Mouse (Mus musculus) hindbrain, embryonic 10.5 days (tissue): ENCODE results near the gene Tgds. TPM values are rescaled to one million over a fixed set of nuclear protein-coding genes. Genes with fewer than 3 reads are reported as not detected.

Experiments used
- DNase-seq: peaks from one replicate; pipeline ENCODE4 v3.0.0-alpha.2; 2017; ENCODE audit warnings: low spot score
- H3K27ac ChIP-seq: fragments of 300-500 bp; sonication (generic); 2 replicates; pipeline ENCODE4 v1.5.1; 2016; ENCODE audit warnings: mild to moderate bottlenecking, moderate library complexity
- H3K27me3 ChIP-seq: fragments of 300-500 bp; sonication (generic); 2 replicates; pipeline ENCODE4 v1.6.1; 2016; ENCODE audit warnings: mild to moderate bottlenecking; ENCODE audit not compliant: poor library complexity, insufficient read depth, severe bottlenecking
- H3K36me3 ChIP-seq: fragments of 300-500 bp; sonication (generic); 2 replicates; pipeline ENCODE4 v1.6.1; 2016; ENCODE audit warnings: mild to moderate bottlenecking, moderate library complexity
- H3K4me1 ChIP-seq: fragments of 300-500 bp; sonication (generic); replicated peaks from 2 replicates; pipeline ENCODE4 v1.6.1; 2016; ENCODE audit warnings: mild to moderate bottlenecking
- H3K4me3 ChIP-seq: fragments of 300-500 bp; sonication (generic); 2 replicates; pipeline ENCODE4 v1.5.1; 2016; ENCODE audit warnings: mild to moderate bottlenecking, moderate library complexity
- H3K9me3 ChIP-seq: fragments of 300-500 bp; sonication (generic); 2 replicates; pipeline ENCODE4 v1.6.1; 2016; ENCODE audit warnings: mild to moderate bottlenecking, moderate library complexity
- WGBS: fragments of 180-500 bp; shearing (Covaris S2); methylation state at CpG from one replicate; pipeline ENCODE4 v1.1.7; 2016; 5-methylcytosine and 5-hydroxymethylcytosine counted together
- polyA plus RNA-seq: library from polyadenylated mRNA; unstranded; fragments of >200 nt; fragmentation: Nextera tagmentation; extraction: Ambion mirVana; gene quantifications from 2 replicates; pipeline ENCODE4 v1.2.1, GENCODE M21; 2016

Tgds gene
- polyA plus RNA-seq, 1 experiment from 2014 or later, result 29.4 TPM

DNA sequence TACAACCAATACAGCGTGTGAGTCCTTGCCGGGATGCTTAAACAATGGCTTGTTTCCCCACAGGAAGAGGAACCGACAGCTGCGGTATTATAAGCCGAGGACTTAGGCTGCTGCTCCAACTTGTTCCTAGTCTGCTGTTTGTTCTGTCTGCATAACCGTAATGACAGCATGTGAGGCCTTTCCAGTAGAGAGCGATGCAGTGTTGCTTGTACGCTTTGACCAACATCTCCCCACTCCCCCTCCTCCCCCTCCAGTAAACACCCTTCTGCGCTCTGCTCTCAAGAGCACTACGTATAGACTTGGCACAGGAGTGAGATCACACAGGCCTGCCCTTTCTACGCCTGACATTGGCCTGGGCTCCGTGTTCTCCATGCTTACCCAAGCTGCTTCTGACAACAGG, 62.5 kb downstream of the Tgds start:
- H3K9me3 ChIP-seq, result no peaks in the 10 kb centered on the region
- DNase-seq, result no peak
- no peak overlapping the region for H3K4me3 ChIP-seq
- no peaks in the 10 kb centered on the region for H3K4me1 ChIP-seq
- no peaks in the 10 kb centered on the region for H3K36me3 ChIP-seq
- H3K27me3 ChIP-seq, result no peaks in the 10 kb centered on the region
- 88% methylated on average over 12 of the region's 12 CpGs for WGBS
- H3K27ac ChIP-seq, result no peak overlapping the region

- 87% methylated on average over 12 of the region's 12 CpGs for WGBS
- no peak for DNase-seq
- H3K27me3 ChIP-seq, result no peaks in the 10 kb centered on the region
Observed at GRCm38 (mm10) chr14:118069439-118070079, 63.0 kb downstream of the Tgds start.

More at GRCm38 (mm10) chr14:118069439-118070079, 63.0 kb downstream of the Tgds start:
- no peaks in the 10 kb centered on the region for H3K4me1 ChIP-seq
- no peaks in the 10 kb centered on the region for H3K9me3 ChIP-seq
- H3K27ac ChIP-seq, result no peak overlapping the region
- no peak overlapping the region for H3K4me3 ChIP-seq
- no peaks in the 10 kb centered on the region for H3K36me3 ChIP-seq

Other genes starting within 250 kb of the Tgds start
- gene Dct, start 80.5 kb downstream of the Tgds start, polyA plus RNA-seq, result 3.2 and 3.5 TPM in 2 replicates
- 37.2 and 39.8 TPM in 2 replicates for gene Gpr180, start 4.4 kb upstream of the Tgds start, polyA plus RNA-seq
- gene Sox21, start 104.3 kb upstream of the Tgds start, polyA plus RNA-seq, result 7.6 and 9.3 TPM in 2 replicates
- gene Gm9376, start 134.2 kb upstream of the Tgds start, polyA plus RNA-seq, result not detected in 2 replicates